Mouse (Mus musculus) adrenal gland, adult (tissue): ENCODE measurements at regions not wholly inside any gene's neighbourhood (a gene's known extent, or its start where the extent isn't known, plus 50 kb on each side); places are given as distances from the start of the nearest gene placed in this dataset.

Source experiments
- DNase-seq, 2 experiments: peaks; one replicate each; pipeline ENCODE4 v3.0.0; 2022 to 2023; ENCODE audit warnings: low spot score in 1 of 2; ENCODE audit not compliant: inconsistent age in 2 of 2

DNA sequence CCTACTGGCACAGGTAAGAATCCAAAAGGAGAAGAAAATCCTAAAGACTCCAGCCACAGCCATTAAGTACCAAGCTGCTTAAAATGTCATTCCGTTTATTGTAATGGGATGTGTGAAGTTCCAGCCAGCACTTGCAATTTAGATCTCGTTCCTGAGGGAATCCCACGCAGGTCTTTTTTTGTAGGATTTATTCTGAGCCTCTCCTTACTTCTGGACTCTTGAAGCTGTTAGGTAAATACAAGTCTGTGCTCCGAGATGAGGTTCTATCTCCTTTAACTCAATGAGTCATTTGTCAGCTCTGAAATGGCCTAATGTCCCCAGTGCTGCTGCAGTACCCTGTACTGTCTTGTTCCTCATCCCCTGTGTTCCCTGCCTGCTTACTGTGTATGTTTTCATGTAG, 94.9 kb upstream of the Eef1e1 start:
- no peak for DNase-seq

DNA sequence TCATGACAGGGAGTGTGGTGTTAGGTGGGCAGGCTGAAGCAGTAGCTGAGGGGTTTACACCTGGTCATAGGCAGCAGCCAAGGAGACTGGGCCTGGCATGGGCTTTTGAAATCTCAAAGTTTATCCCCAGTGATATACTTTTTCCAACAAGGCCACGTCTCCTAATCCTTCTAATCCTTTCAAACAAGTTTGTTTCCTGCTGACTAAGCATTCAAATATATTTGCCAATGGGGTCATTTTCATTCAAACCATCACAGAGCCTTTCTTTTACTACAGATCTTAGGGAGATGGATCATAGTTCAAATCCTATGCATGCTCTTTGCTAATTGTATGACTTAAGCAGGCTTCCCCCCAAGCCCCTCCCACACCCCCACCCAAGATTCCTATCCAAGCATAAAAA, 93.0 kb upstream of the Eef1e1 start:
- no peak for DNase-seq

DNA sequence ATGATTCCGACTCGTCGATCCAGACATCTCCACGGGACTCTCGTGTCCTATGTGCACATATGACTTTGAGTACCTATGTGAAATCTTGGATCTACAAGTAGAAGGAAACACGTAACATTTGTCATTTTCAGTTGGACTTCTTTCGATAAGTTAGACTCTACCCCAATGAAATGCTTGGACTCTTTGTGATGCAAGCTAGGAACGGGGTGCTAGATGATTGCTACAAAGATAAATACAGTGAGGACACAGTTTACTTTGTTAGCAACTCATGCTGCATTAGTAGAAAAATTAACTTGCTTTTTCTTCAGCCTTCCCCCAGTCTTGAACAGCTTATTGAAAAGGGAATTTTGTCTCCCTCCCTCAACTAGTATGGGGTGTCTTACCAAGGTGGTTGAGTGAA, 81.2 kb upstream of the Eef1e1 start:
- DNase-seq: no peak

DNA sequence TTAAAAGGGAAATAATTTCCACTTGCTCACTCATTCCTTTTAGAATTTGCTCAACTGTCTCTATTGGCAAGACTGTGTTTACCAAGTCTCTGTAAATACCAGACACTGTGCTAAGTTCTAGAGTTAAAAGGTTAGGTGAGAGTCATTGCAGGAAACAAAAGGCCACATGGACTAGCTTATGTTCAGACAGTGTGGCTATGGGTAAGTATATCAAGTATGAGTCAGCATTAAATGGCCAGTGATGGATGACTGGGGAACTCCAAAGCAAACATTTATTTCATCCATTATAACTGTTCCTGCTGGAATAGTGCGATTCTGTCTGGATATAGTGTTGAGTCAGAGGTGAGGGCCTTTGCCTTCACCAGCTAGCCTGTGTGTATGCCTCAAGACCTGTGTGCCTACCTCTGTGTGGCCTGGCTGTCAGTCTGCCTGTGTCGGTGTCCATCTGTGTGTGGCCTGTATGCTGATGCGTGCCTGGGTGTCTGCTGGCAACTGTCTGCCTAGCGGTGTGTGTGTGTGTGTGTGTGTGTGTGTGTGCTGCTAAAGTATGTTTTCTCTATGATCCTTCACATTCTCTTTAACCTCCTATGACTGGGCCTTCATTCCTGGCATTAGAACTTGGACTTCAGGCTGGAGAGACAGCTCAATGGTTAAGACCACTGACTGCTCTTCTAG, 77.6 kb upstream of the Eef1e1 start:
- peak; percentile 4 to 37 for DNase-seq

DNA sequence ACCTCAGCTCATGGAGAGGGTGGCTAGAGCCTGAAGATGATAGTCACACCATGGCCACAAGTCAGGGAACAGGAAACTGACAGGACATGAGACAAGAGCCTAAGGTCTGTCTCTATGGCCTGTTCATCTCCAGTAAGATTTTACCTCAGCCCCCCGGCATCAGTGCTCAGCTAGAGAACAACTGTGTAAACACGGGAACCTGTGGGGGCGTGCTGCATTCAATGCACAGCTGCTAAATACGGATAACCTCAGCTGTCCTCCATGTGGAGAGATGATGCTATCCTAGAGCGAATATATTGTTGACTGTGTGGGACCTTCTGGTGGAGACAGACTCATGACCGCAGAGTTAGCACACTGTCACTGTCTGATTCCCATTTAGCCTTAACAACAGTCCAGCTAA, 76.4 kb upstream of the Eef1e1 start:
- DNase-seq: no peak

DNA sequence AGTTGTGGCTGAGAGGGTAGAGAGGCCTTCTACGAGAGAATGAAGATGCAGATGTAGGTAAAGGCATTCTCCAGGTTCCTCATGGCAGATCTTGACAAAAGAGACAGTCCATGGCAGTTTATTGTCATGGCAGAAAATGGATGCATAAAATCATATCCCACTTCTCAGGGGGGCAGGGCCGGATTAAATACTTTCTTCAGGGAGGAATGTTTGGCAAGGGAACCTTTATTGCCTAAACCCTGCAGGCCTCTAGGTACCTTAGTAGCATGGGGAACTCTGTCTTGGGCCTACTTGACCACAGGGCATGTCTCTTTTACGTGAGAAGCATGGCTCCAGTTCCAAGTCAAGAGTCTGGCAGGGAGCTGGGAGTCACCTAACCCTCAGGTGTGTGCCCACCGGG, 74.4 kb upstream of the Eef1e1 start:
- DNase-seq: no peak

DNA sequence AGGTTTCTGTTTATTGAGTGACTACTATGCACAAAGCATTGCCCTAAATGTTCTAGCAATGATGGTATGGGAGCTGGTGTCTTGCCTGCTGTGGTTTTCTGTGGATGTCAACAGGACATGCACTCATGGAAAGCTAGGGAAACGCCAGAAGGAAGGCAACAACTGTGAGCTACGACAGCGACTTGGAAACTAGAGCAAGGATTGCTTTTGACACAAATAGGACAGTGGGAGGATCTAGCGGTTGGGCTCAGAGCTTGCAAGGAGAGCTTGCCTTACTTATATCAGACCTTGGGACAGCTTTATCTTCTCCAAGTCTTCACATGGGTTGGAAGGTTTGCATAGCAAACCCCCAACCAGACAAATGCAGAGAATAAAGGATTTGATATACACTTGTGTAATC, 66.6 kb upstream of the Eef1e1 start:
- DNase-seq: no peak

DNA sequence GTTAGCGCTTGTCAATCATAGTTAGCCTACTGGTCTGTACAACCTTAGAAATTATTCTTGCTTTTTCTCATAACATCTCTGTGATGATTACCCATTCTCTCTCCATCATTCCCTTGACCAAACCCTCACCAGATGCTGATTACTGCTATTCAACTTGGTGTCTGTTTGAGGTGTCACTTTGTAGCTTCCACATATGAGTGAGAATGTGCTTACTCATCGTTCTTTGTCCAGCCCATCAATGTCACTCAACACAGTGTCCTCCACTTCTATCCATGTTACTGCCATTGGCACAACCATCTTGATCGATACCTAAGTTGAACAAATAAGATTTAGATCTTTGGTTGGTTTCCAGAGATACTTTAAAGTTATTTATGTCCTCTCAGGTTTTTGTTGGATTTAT, 62.3 kb upstream of the Eef1e1 start:
- no peak for DNase-seq

DNA sequence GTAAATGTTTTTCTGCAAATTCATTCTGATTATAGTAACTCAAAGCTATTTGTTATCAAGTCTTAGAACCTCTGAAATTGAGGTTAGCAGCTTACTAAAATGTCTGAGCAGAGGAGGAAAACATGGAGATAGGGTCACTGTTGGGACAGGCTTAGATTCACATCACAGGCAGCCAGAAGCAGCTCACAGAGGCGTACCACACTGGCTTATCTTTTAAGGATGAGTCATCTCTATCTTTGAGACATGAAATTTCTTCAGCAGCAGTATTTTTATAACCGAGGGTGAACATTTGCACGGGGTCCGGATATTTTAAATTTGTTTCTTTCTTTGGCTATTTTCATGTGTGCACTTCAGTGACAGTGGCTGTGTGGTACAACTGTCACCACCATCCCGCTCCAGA, 56.0 kb upstream of the Eef1e1 start:
- DNase-seq: peak; percentile 3 to 33
